Mouse (Mus musculus) lung, postnatal 0 days (tissue): Measurements from ENCODE around the gene Nup62. TPM values are rescaled to one million over a fixed set of nuclear protein-coding genes. Genes with fewer than 3 reads are reported as not detected.

ENCODE experiments used
- ATAC-seq: fragments of 200-750 bp; cut with Nextera tagmentation; 2 replicates; pipeline ENCODE4 v1.8.0; 2017; ENCODE audit warnings: moderate library complexity
- DNase-seq: peaks from one replicate; pipeline ENCODE4 v3.0.0-alpha.2; 2016; ENCODE audit warnings: low spot score
- H3K27ac ChIP-seq: fragments of 300-500 bp; sonication (generic); 2 replicates; pipeline ENCODE4 v1.5.1; 2014; ENCODE audit warnings: antibody characterized with exemption, mild to moderate bottlenecking, low read length, mixed read lengths
- H3K27me3 ChIP-seq: fragments of 300-500 bp; sonication (generic); replicated peaks from 2 replicates; pipeline ENCODE4 v1.6.1; 2014; ENCODE audit warnings: low read length, mixed read lengths; ENCODE audit not compliant: insufficient read depth
- H3K36me3 ChIP-seq: fragments of 300-500 bp; sonication (generic); 2 replicates; pipeline ENCODE4 v1.6.1; 2014; ENCODE audit warnings: low read length, mixed read lengths; ENCODE audit not compliant: insufficient read depth
- H3K4me1 ChIP-seq: fragments of 300-500 bp; sonication (generic); 2 replicates; pipeline ENCODE4 v1.6.1; 2014; ENCODE audit warnings: antibody characterized with exemption, low read depth, low read length, mixed read lengths; ENCODE audit not compliant: insufficient read depth
- H3K4me2 ChIP-seq: fragments of 300-500 bp; sonication (generic); replicated peaks from 2 replicates; pipeline ENCODE4 v1.6.1; 2014; ENCODE audit warnings: low read depth, mild to moderate bottlenecking, low read length, moderate library complexity, mixed read lengths
- H3K4me3 ChIP-seq: fragments of 300-500 bp; sonication (generic); 2 replicates; pipeline ENCODE4 v1.5.1; 2014; ENCODE audit warnings: low read depth, low read length
- H3K9ac ChIP-seq: fragments of 300-500 bp; sonication (generic); replicated peaks from 2 replicates; pipeline ENCODE4 v1.6.1; 2014; ENCODE audit warnings: low read depth, mild to moderate bottlenecking
- H3K9me3 ChIP-seq: fragments of 300-500 bp; sonication (generic); 2 replicates; pipeline ENCODE4 v1.6.1; 2016; ENCODE audit warnings: low read length, mixed read lengths
- CTCF ChIP-seq: IDR thresholded peaks from 2 replicates; pipeline ENCODE4 v1.5.1; 2016; ENCODE audit warnings: antibody characterized with exemption, mild to moderate bottlenecking
- EP300 ChIP-seq: IDR thresholded peaks from 2 replicates; pipeline ENCODE4 v1.6.1; 2016; ENCODE audit warnings: antibody characterized with exemption, mild to moderate bottlenecking, control low read depth
- WGBS: fragments of 180-500 bp; shearing (Covaris S2); extraction: QIAGEN DNeasy Blood & Tissue Kit; methylation state at CpG from one replicate; pipeline ENCODE4 v1.1.7; 2014; 5-methylcytosine and 5-hydroxymethylcytosine counted together
- polyA plus RNA-seq: library from polyadenylated mRNA; unstranded; fragments of >200 nt; fragmentation: Nextera tagmentation; extraction: Ambion mirVana; gene quantifications from 2 replicates; pipeline ENCODE4 v1.2.1, GENCODE M21; 2015

Nup62 gene
- polyA plus RNA-seq, 1 experiment from 2014 or later, result 23.8 TPM

DNA sequence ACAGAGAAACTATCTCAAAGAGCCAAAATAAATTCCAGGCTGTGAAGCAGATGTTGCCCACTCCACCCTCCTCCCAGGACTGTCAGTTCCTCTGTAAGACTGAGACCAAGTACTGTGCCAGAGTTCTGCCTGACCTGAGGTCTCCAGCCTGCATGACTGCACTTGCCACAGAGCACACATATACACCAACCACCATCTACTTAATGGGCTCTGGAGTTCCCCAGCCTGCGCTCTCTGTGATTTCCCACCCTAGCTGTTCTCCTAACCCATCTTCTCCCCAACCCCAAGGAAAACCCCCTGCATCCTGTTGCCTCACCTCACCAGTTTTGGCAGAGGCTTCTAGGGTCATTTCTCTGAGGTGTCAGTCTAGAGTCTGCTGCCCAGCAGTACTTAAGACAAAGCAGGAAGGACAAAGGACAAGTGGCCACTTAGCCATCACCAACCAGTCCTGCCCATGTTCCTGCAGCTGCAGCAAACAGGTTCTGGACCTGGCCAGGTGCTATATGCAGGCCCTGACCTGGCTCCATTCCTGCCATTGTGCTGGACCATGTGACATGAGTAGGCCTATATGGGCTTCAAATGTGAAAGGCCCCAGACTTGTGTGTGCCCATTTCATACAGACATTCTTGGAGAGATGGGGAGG is 19.6 kb downstream of the Nup62 start:
- H3K27me3 ChIP-seq, result no peaks in the 10 kb centered on the region
- 78% methylated on average over 1 of the region's 1 CpGs for WGBS
- H3K4me3 ChIP-seq, result no peak overlapping the region
- ATAC-seq (peak; percentile 60), DNase-seq (peak; percentile 68)
- TF ChIP-seq EP300 (no peak), CTCF (no peak)
- H3K27ac ChIP-seq, result no peak overlapping the region
- H3K4me1 ChIP-seq, result peaks cover 17% of the 10 kb centered on the region; the same call in 1 of the 2 replicates
- peaks cover 5% of the 10 kb centered on the region; the same call in 1 of the 2 replicates for H3K36me3 ChIP-seq
- no peak overlapping the region for H3K9ac ChIP-seq
- no peaks in the 10 kb centered on the region for H3K9me3 ChIP-seq
- H3K4me2 ChIP-seq, result no peak overlapping the region

DNA sequence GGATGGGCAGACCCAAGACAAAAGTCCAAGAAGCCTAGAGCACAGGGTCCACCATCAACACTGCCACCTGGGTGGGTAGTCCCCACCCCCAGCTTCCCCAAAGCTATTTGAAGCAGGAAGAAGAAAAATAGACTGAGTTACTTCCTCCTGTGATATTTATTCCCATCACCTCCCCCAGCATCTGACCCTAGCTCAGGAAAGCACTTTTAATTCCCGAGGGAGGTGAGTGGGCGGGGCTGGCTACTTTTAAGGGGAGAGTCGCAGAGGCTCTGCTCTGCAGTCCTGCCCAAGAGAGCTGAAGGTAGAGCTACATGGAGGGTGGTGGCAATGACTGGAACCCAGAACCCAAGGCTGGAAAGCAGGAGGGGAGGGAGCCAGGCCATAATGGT is 20.1 kb downstream of the Nup62 start:
- Histone ChIP-seq H3K4me2 (no peak overlapping the region), H3K27me3 (0 out of 2 replicates have a peak, but pooled peaks cover 3% of the 10 kb centered on the region), H3K4me1 (peaks cover 17% of the 10 kb centered on the region; the same call in 1 of the 2 replicates), H3K36me3 (0 out of 2 replicates have a peak, but pooled peaks cover 3% of the 10 kb centered on the region), H3K9me3 (no peaks in the 10 kb centered on the region), H3K9ac (no peak overlapping the region), H3K27ac (no peak overlapping the region), H3K4me3 (no peak overlapping the region)
- ATAC-seq (no peak; the same call in 1 of the 2 replicates), DNase-seq (no peak)
- TF ChIP-seq CTCF (no peak), EP300 (no peak)
- 37% methylated on average over 3 of the region's 3 CpGs for WGBS

DNA sequence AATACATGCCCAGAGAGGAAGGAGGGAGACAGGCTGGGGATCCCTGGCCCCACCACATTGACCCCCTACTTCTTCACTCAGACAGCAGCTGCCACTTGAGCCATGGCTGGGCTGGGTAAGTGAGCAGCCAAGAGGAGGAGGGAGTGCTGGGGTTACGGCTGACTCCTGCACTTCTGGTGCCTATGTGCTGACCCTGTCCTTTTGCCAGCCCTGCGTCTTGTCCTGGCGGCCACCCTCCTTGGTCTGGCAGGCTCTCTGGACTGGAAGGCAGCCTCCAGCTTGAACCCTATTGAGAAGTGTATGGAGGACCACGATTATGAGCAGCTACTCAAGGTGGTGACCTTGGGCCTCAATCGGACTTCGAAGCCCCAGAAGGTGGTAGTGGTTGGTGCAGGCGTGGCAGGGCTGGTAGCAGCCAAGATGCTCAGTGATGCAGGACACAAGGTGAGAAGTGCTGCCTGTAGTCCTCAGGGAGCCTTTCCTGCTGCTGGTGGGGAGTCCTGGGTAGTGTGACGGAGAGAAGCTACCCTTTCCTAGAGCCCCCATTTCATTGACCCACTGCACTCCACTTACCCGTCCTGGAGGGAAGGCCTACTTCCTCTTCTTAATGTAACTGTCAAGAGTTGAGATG is 20.6 kb downstream of the Nup62 start:
- no peak for ATAC-seq
- H3K4me3 ChIP-seq, result no peak overlapping the region
- H3K36me3 ChIP-seq, result 0 out of 2 replicates have a peak, but pooled peaks cover 3% of the 10 kb centered on the region
- TF ChIP-seq EP300 (no peak), CTCF (no peak)
- no peaks in the 10 kb centered on the region for H3K9me3 ChIP-seq
- no peak overlapping the region for H3K27ac ChIP-seq
- H3K27me3 ChIP-seq, result 0 out of 2 replicates have a peak, but pooled peaks cover 3% of the 10 kb centered on the region
- no peak for DNase-seq
- 82% methylated on average over 9 of the region's 9 CpGs for WGBS
- peaks cover 17% of the 10 kb centered on the region; the same call in 1 of the 2 replicates for H3K4me1 ChIP-seq
- no peak overlapping the region for H3K9ac ChIP-seq
- no peak overlapping the region for H3K4me2 ChIP-seq

DNA sequence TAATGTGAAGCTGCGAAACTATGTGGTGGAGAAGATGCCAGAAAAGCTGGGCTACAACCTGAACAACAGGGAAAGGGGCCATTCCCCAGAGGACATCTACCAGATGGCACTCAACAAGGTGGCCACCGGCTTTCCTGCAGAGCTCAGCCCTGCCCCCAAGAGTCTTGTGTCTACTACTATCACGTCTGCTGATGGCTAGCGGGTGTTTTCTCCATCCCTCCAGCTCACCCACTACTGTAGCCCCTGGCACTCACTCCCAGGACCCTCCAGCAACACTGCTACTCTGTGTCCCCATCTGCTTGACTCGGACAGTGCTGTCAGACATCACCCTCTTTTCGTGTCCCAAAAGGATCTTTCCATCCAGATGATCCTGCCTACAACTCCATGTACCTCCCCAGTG is 22.2 kb downstream of the Nup62 start:
- no peak overlapping the region for H3K27ac ChIP-seq
- no peak overlapping the region for H3K9ac ChIP-seq
- DNase-seq (no peak), ATAC-seq (no peak)
- peaks cover 15% of the 10 kb centered on the region; the same call in 1 of the 2 replicates for H3K4me1 ChIP-seq
- H3K27me3 ChIP-seq, result 0 out of 2 replicates have a peak, but pooled peaks cover 3% of the 10 kb centered on the region
- no peak overlapping the region for H3K4me2 ChIP-seq
- H3K36me3 ChIP-seq, result peaks cover 17% of the 10 kb centered on the region; the same call in 1 of the 2 replicates
- WGBS, result 87% methylated on average over 6 of the region's 6 CpGs
- H3K9me3 ChIP-seq, result no peaks in the 10 kb centered on the region
- TF ChIP-seq CTCF, result no peak
- no peak for TF ChIP-seq EP300
- no peak overlapping the region for H3K4me3 ChIP-seq

DNA sequence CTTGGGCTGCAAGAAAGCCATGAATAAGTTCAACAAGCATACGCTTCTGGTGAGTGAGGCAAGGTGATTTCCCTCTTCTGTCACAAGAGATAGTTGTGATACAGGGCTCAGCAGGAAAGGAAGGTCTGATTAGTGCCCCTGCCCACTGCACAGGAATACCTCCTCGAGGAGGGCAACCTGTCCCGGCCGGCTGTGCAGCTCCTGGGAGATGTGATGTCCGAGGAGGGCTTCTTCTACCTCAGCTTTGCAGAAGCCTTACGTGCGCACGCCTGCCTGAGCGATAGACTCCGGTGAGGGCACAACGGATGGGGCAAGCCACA is 23.2 kb downstream of the Nup62 start:
- ATAC-seq, result no peak
- Histone ChIP-seq H3K36me3 (peaks cover 23% of the 10 kb centered on the region; the same call in 1 of the 2 replicates), H3K4me1 (peaks cover 15% of the 10 kb centered on the region; the same call in 1 of the 2 replicates), H3K27ac (no peak overlapping the region), H3K27me3 (0 out of 2 replicates have a peak, but pooled peaks cover 3% of the 10 kb centered on the region), H3K9me3 (no peaks in the 10 kb centered on the region), H3K9ac (no peak overlapping the region), H3K4me3 (0 out of 2 replicates have a peak overlapping the region, but pooled peaks have one; percentile 16), H3K4me2 (peak overlapping the region; percentile 58)
- WGBS, result 28% methylated on average over 11 of the region's 11 CpGs
- TF ChIP-seq CTCF, result no peak
- no peak for TF ChIP-seq EP300
- no peak for DNase-seq

DNA sequence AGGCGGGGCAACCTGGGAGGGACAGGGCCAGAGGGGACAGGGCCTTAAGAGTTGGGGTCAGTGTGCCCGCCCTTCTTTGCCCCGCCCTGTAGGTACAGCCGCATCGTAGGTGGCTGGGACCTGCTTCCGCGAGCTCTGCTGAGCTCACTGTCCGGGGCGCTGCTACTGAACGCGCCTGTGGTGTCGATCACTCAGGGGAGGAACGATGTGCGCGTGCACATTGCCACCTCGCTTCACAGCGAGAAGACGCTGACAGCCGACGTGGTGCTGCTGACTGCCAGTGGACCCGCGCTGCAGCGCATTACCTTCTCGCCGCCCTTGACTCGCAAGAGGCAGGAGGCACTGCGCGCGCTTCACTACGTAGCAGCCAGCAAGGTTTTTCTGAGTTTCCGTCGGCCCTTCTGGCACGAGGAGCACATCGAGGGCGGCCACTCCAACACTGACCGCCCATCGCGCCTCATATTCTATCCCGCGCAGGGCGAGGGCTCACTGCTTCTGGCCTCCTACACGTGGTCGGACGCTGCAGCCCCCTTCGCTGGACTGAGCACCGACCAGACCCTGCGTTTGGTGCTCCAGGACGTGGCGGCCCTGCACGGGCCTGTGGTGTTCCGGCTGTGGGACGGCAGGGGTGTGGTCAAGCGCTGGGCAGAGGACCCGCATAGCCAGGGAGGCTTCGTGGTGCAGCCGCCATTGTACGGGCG is 23.8 kb downstream of the Nup62 start:
- peak overlapping the region; percentile 9; the same call in 1 of the 2 replicates for H3K9ac ChIP-seq
- peaks cover 15% of the 10 kb centered on the region; the same call in 1 of the 2 replicates for H3K4me1 ChIP-seq
- peaks cover 28% of the 10 kb centered on the region; the same call in 1 of the 2 replicates for H3K36me3 ChIP-seq
- ATAC-seq (peak; percentile 46), DNase-seq (peak; percentile 41)
- TF ChIP-seq CTCF (no peak), EP300 (no peak)
- WGBS, result 3% methylated on average over 46 of the region's 58 CpGs
- H3K27me3 ChIP-seq, result 0 out of 2 replicates have a peak, but pooled peaks cover 3% of the 10 kb centered on the region
- no peaks in the 10 kb centered on the region for H3K9me3 ChIP-seq
- peak overlapping the region; percentile 16; the same call in 1 of the 2 replicates for H3K4me3 ChIP-seq
- H3K27ac ChIP-seq, result no peak overlapping the region
- peak overlapping the region; percentile 58 for H3K4me2 ChIP-seq
